Mouse (Mus musculus) cerebellum, adult 8-10 months (tissue): Measurements from ENCODE around the gene Plce1.

ENCODE experiments used
- DNase-seq: peaks from one replicate; pipeline ENCODE4 v3.0.0; 2022

The Plce1 gene

GRCm38 (mm10) chr19:38480731-38481621 lies at the start of gene Plce1:
Gene Plce1 (plus strand): TSS chr19:38481109.
- DNase-seq: no peak

- no peak for DNase-seq
These were observed 49.6 kb upstream of the Plce1 start for GRCm38 (mm10) chr19:38431326-38431725.

- no peak for DNase-seq
These were observed 48.9 kb upstream of the Plce1 start for GRCm38 (mm10) chr19:38432021-38432420.

GRCm38 (mm10) chr19:38433381-38433780 lies 47.5 kb upstream of the Plce1 start:
- DNase-seq: no peak

- no peak for DNase-seq
These were observed 45.7 kb upstream of the Plce1 start for GRCm38 (mm10) chr19:38435221-38435620.

GRCm38 (mm10) chr19:38441860-38442259 lies 39.0 kb upstream of the Plce1 start:
- no peak for DNase-seq

GRCm38 (mm10) chr19:38445758-38446157 lies 35.2 kb upstream of the Plce1 start:
- DNase-seq: no peak

- DNase-seq: no peak
These were observed 25.7 kb upstream of the Plce1 start for GRCm38 (mm10) chr19:38455228-38455627.

- no peak for DNase-seq
These were observed 21.9 kb upstream of the Plce1 start for GRCm38 (mm10) chr19:38458996-38459395.

- no peak for DNase-seq
These were observed 20.2 kb upstream of the Plce1 start for GRCm38 (mm10) chr19:38460696-38461095.

GRCm38 (mm10) chr19:38470257-38470893 lies 10.5 kb upstream of the Plce1 start:
- no peak for DNase-seq

GRCm38 (mm10) chr19:38475394-38475793 lies 5.5 kb upstream of the Plce1 start:
- DNase-seq: no peak

GRCm38 (mm10) chr19:38478286-38478685 lies 2.6 kb upstream of the Plce1 start:
- DNase-seq: no peak

GRCm38 (mm10) chr19:38478948-38479347 lies 2.0 kb upstream of the Plce1 start:
- no peak for DNase-seq

- DNase-seq: no peak
These were observed 1.4 kb upstream of the Plce1 start for GRCm38 (mm10) chr19:38479473-38479872.

GRCm38 (mm10) chr19:38480156-38480720 lies 671 bp upstream of the Plce1 start:
- DNase-seq: no peak

GRCm38 (mm10) chr19:38481906-38482305 lies 997 bp downstream of the Plce1 start:
- DNase-seq: no peak

- no peak for DNase-seq
These were observed 1.7 kb downstream of the Plce1 start for GRCm38 (mm10) chr19:38482406-38483181.

GRCm38 (mm10) chr19:38485779-38486555 lies 5.1 kb downstream of the Plce1 start:
- DNase-seq: no peak

- no peak for DNase-seq
These were observed 6.6 kb downstream of the Plce1 start for GRCm38 (mm10) chr19:38487501-38487900.

- DNase-seq: no peak
These were observed 7.4 kb downstream of the Plce1 start for GRCm38 (mm10) chr19:38488103-38488912.
